Mouse (Mus musculus) right cerebral cortex, postnatal 4 days (tissue): ENCODE data around the gene Exosc10.
A peak's percentile ranks its signal among the peaks of the same experiment; 100 is the strongest.

Source experiments
- DNase-seq: peaks from one replicate; pipeline ENCODE4 v3.0.0-alpha.2; 2022

The Exosc10 gene

DNA sequence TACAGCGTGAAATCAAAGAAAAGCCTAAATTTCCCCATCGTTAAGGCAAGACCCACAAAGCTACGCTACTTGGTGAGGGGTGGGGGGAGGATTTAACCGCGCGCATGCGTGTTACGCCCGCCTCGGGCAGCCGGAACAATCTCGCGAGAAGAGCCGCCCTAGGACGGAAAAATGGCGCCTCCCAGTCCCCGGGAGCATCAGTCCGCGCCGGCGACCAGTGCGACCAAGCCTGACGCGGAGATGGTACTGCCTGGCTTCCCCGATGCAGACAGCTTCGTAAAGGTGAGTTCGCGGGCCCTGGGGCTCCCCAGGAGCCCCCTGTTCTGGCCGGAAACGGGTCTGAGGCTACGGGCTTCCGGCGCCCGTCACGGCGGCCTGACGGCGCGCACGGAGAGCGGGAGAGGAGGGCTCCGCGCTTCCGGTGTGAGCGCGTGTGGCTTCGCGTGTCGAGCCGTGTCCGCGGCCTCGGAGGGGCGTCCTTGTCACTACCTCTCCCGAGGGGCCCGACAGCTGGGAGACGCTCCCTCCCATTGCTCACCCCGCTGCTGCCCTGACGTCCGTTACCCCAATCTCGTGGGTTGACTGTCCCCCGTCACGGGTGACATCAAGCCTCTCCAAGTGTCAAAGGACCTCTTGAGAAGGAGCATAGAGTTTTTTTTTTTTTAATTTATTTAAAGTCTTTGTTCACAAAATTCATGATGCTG lies at the start of gene Exosc10:
TSS of gene Exosc10 (plus strand) at position 133 of the 704 bp plus-strand sequence.
- DNase-seq: peak; percentile 90

GRCm38 (mm10) chr4:148509450-148510084 lies 48.7 kb upstream of the Exosc10 start:
- no peak for DNase-seq

GRCm38 (mm10) chr4:148510691-148511090 lies 47.5 kb upstream of the Exosc10 start:
- DNase-seq: no peak

DNA sequence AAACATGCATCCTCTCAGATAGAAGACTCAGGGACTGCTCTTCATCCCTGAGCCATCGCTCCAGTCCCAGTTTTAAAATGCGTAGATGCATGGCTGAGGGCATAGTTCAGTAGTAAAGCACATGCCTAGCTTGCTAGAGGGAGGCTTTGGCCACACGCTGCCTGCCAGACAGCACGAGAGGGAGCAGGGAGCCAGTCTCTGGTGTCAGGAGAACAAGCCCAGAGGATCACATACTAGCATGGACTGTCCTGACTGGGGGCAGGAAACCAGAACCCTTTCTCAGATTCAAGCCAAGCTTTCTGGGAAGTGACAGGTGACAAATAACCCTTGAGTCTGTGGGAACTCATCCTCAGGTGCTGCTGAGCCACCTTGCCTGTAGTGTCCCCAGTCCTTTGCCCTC lies 46.9 kb upstream of the Exosc10 start:
- DNase-seq: no peak

DNA sequence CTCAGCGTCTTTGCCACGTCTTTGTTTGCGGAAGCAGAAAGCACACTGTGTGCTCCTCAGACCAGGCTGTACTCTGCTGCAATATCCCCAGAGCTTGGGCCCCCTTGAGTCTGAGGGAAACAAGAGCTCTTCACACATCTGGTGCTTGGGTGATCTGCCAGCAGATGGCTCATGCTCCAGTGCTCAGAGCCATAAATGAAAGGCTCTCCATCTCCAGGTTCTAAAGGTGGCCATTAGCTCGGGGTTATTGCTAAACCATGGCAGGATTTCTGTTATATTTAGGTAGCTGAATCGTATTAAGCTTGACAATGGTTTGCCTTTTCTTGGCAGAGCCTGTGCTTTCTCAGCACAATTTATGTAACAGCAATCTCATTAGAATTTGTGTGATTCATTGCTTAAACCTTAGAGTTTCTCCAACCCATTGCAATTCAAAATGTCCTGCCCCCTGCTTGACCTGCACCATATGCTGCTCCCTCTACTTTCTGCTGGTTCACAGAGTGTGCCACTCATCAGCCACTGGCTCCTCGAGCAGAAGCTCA lies 45.1 kb upstream of the Exosc10 start:
- DNase-seq: no peak

- DNase-seq: no peak
Measured at GRCm38 (mm10) chr4:148515313-148515712, 42.9 kb upstream of the Exosc10 start.

- DNase-seq: no peak
Measured at GRCm38 (mm10) chr4:148517809-148518208, 40.4 kb upstream of the Exosc10 start.

GRCm38 (mm10) chr4:148518235-148518795 lies 39.9 kb upstream of the Exosc10 start:
- no peak for DNase-seq

- no peak for DNase-seq
Measured at GRCm38 (mm10) chr4:148523538-148523937, 34.7 kb upstream of the Exosc10 start.

GRCm38 (mm10) chr4:148527158-148527910 lies 30.9 kb upstream of the Exosc10 start:
- no peak for DNase-seq

GRCm38 (mm10) chr4:148530351-148530750 lies 27.9 kb upstream of the Exosc10 start:
- no peak for DNase-seq

DNA sequence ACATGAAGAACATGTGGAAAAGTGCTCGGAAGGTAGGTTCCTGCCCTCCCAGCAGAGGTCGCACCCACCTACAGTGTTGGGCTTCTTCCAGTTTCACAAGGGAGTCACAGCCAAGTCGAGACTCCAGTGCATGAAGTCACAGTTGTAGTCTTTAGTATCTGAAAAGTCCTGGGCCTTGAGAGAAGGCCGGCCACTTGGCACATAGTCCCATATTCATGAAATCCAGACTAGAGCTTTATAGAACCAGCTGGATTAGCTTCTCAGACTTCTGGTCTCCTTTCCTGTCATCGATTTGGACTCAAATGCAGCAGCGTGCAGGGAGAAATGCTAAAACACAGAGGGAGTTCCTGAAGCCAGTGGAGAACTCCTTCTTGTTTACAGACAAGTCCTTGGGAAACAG lies 27.5 kb upstream of the Exosc10 start:
- DNase-seq: no peak

GRCm38 (mm10) chr4:148531341-148531740 lies 26.9 kb upstream of the Exosc10 start:
- DNase-seq: no peak

DNA sequence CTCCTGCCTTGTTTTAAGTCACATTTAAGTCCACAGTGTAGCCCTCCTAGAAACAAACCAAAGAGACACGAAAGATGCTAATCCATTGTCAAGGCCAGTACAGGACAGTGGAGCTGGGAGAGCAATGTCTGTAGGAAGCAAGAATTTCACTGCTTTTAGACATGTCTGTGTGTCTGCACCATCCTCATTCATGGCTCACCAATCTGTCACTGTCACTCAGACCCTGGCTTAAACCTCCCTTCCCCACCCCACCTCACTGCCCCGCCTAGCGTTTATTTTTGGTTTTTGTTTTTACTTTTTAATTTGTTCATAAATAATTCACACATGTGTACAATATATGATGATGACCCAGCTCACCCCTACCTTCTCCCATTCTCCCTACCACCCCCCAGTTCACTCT lies 25.7 kb upstream of the Exosc10 start:
- DNase-seq: no peak

GRCm38 (mm10) chr4:148533613-148534328 lies 24.5 kb upstream of the Exosc10 start:
- peak; percentile 61 for DNase-seq

- DNase-seq: no peak
Measured at GRCm38 (mm10) chr4:148535876-148536275, 22.4 kb upstream of the Exosc10 start.

- DNase-seq: no peak
Measured at GRCm38 (mm10) chr4:148549106-148549505, 9.1 kb upstream of the Exosc10 start.

- DNase-seq: no peak
Measured at GRCm38 (mm10) chr4:148557766-148558165, 463 bp upstream of the Exosc10 start.

- DNase-seq: no peak
Measured at GRCm38 (mm10) chr4:148562676-148563075, 4.4 kb downstream of the Exosc10 start.

DNA sequence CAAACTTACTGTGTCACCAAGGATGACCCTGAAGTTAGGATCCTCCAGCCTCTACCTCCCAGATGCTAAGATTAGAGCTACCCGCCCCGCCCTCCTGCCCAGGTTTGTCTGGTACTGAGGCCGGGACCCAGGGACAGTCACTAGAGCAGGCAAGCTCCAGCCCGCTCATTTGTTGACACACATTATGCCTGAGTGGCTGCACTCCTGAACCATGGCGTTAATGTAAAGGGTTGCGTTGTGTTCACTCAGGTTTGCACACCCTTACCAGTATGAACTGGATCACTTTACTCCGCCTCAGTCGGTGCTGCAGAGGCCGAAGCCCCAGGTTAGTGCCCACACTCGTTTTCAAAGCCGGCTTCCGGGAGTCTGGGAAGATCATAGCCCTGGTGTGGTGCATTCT lies 5.4 kb downstream of the Exosc10 start:
- no peak for DNase-seq

DNA sequence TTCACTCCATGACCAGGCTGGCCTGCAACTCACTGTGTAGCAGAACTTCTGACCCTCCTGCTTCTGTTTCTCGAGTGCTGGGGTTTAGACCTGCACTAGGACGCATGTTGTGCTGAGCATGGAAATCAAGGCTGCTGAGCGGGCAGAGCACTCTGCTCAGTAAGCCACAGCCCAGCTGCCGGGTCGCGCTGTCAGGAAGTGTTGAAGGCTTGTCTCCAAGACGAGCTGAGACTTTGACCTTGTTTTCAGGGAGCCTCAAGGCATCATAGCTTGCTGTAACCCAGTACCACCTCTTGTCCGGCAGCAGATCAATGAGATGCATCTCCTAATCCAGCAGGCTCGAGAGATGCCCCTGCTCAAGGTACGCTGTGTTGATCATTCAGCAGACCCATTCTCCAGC lies 11.9 kb downstream of the Exosc10 start:
- no peak for DNase-seq

DNA sequence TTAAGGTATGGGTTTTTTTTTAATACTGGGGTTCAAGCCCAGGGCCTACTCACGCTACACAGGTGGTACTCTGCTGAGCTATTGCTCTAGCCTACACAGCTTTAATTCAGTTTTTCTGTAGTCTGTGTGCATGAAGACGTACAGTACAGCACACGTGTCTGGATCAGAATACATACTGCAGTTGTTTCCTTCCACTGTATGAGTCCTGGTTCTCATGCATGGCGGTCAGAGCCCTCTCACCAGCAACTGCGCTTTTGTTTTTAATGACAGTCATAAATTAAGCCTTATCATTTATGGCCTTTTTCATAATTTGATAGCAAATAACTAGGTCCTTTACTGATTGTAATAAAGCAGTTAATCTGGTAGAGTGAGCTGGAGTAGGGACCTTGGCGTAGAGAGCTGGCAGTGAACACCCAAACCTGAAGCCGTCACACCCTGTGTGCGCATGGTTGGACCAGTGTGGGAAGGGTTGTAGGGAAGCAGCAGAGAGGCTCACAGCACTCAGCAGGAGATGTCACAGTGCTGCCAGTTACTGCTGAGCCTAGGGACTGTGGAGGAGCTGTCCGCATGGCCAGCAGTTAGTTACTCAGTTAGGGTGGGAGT lies 12.6 kb downstream of the Exosc10 start:
- DNase-seq: no peak
